Mouse (Mus musculus): ENCODE results near the gene Adamts17.

The Adamts17 gene

DNA sequence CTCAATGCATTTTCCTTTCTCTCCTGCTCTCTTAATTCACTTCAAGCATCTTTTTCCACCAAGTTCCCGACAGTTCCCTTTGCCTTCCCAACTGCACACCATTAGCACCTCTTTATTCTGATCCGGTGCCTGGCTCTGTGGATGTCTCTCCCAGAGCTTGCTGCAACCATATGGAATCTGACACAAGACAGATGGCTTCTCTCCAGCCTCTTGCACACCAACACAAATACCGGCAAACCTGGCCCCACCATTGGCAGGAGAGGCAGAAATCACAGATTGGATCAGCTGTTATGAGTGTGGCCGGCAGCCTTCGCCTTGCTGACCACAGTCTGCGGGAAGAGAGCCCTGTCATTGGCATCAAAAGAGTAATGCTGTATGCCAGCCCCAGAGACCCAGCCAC lies 248.2 kb downstream of the Adamts17 start:
- no peak for DNase-seq (ENCODE audit: low spot score)

DNA sequence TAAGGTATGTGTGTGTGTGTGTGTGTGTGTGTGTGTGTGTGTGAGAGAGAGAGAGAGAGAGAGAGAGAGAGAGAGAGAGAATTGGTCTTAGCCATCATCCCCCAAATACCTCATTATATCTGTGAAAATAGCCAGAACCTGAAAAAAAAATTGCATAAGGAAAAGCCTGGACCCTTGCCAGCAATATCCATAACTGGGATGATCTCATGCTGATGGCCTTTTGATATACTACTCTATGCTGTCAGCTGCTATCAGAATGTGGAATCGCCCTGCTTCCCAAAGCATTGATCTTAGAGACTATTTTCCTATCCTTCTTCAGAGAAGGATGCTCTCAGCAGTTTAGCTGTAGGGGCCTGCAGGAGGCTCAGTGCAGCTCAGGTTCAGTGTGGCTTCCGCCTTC lies 257.6 kb downstream of the Adamts17 start:
- DNase-seq (ENCODE audit: low spot score), result no peak

DNA sequence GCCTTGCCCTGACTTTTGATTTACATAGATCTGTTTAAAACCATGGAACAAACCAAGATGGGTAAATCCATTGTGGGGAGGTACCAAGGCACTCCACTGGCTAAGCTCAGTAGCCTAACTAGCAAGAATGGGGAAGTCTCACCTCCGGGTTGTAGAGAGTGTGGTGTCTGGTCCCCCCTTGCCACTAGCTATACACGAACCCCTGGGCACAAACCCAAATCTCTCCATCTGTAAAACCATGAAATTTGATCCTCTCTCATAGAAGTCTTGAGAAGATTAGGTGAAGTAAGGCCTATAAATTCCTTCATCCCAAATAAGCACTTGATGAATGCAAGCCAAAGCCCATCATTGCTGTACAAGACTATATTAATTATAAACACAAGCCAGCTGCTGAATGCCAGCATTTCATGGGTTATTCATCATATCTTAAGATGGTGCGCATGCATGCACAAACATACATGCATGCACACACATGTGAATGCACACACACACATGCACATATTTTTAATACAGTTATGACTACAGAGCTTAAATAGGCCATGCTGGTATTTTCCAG lies 262.0 kb downstream of the Adamts17 start:
- no peak for DNase-seq (ENCODE audit: low spot score)

DNA sequence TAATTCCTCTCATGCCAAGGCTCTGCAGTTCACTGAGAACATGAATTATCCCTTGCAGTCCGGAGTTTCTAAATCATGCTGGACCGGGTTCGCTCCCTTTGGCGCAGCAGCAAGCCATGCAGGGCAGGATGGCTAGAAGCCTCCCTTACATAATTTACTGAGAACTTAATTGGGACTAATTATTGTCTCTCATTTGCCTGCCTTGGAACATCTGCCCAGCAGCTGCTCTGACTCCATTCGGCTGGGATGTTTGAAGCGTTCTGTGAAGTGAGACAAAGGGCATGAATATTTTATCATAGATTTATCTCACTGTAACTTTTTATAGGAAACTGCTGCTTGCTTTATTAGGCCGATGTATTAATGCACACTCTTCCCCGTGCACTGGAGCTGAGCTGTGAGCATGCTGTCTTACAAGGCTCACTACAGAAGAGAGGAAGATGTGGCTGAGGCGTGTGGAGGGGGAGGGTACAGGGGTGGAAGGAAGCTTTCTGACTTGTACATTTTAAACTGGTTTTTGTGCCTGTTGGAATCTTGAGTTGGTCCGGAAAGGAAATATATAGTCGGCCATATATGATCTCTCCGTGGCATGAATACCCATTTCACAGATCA lies 271.1 kb downstream of the Adamts17 start:
- DNase-seq (ENCODE audit: low spot score), result no peak

DNA sequence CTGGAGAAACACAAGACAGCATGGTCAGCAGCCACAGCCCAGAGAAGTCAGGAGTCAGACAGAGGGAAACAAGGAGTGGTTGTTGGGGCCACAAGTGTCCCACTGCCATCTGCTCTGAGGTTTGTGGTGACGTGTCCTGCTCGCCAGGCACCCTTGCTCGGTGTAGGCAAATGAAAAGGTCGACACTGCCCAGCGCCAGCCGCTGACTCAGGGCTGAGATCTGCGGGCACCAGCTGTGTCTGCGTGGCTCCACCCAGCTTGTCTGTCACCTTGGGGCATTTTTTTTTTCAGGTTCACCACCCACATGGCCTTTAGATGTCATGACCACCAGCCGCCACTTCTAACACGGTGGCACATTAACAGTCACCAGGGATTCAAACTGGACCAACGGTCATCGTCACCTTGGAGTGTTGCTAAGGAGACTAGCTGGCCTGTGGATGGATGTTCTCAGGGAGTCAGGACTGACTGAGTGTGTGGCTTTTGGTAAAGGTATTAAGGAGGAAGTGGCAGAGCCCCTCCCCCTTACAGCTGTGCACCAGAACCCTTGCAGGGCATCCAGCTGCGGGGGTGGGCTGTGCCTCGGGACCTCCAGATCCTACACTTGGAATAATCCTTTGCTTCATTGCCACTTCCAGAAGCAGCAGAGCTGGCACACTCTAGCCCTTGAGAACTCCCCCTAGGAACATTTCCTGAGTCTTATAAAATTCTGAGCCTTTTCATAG lies 273.1 kb downstream of the Adamts17 start:
- no peak for DNase-seq (ENCODE audit: low spot score)

DNA sequence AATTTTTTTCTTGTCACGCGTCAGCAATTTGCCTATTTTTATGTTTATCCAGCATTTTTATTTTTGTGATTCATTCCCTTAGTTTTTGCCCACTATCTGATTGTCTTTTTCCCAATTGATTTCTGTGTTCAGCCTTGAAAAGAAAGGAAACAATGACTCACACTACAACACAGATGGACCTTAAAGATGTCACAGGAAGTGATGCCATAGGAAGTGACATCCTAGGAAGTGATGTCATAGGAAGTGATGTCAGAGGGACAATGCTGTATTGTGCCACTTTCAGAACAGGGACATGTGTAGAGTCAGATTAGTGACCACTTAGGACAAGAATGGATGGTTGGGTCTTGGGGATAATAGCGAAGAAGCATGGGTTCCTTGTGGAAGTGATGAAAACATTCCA lies 274.5 kb downstream of the Adamts17 start:
- DNase-seq (ENCODE audit: low spot score), result no peak

DNA sequence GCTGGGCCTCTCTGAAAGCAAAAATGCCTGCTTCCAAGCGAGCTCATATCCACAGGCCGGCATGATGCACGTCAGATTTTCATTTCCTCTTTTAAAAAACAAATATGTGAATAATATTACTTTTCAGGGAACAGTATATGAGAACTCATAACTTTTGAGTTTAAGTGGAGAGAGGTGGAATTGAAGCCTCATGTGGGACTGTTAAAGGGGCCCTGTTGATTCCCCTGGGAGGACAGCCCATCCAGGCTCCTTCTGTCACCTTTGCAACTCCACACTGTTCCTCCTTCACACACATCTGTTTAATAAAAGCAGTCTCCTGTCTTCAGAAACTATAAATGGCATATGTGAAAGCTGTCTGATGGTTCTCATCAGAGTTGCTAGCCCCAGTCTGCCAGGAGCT lies 275.5 kb downstream of the Adamts17 start:
- DNase-seq (ENCODE audit: low spot score), result no peak

DNA sequence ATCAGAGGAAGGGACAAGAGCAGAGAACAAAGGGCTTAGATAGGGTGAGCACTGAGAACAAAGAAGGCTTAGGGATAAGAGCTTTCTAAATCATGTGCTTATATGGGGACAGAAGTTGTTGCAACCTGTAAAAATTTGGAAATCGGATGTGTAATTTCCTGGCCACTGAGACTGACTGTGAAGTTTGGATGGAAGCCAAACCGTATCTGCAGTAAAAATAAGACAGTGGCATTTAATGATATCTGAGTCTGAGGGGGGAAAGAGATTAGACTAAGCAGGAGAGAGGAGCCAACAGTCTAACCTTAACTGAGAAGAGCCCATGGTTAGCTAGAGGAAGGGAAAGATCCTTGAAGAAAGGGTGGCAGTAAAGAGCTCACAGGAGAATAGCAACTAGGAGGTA lies 295.6 kb downstream of the Adamts17 start:
- DNase-seq (ENCODE audit: low spot score), result no peak

DNA sequence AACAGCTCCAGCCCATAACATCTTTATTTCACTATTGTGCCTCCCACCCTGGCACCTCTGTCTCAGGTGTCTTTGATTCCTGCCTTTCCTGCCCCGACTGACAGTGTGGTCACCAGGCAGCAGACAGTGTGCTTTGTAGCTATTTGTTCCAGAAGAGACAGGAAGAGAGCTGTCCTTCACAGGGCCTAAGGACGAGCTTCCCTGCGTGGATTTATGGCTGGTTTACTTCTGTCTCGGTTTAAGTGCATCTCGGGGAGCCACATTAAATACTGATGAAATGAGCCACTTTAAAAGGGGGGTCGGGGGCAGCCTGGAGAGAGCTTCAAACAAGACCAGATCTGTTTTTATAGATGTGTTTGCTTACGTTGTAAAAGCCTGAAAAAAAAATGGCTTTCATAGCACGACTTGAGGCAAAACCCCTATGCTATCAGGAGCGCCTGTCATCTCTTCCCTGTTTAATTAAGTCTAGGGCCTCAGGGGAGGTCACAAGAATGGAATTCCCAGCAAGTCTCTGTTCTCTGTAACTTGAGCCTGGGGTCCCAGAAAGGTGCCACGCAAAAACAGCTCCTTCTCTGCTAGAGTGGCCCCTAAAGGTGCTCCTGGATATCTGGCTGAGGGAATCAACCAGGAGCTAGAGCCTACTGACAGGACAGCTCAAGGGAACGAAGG lies 302.9 kb downstream of the Adamts17 start:
- no peak for DNase-seq (ENCODE audit: low spot score)

DNA sequence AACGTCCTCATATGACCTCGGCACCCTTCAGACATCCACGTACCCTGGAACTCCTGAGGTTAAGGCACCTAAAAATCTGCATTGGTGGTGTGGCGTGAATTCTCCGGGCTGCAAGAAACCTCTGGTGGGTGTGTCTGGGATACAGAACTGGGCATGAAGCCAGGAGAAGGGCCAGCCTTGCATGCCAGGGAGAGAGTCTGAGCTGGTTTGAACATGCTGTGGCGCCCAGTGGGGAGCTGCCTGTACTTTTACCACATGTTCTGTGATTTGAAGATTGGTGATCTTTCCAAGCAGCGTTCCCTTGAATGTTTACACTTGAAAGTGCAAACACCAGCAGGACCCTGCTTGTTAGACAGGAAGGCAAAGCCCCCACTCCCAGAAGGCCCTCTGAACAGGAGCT lies 306.2 kb downstream of the Adamts17 start:
- DNase-seq (ENCODE audit: low spot score), result no peak

DNA sequence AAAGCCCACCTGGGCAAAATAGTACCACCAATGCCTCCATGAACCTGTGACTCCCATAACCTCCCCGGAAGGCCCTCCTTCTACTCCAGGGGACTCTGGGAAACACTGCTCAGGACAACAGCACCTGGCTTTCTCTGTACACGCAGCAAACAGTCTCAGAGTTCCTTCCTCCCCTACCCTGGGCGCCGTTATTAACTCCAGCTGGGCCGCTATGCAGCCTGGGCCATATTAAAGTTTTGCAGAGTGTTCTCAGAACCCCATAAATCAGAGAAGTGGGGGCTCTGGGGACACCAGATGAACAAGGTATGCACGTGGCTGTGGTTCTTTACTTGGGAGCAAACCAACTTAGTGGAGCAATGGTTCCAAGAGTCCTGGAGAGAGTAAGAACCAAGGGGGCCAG lies 306.6 kb downstream of the Adamts17 start:
- DNase-seq (ENCODE audit: low spot score), result no peak

DNA sequence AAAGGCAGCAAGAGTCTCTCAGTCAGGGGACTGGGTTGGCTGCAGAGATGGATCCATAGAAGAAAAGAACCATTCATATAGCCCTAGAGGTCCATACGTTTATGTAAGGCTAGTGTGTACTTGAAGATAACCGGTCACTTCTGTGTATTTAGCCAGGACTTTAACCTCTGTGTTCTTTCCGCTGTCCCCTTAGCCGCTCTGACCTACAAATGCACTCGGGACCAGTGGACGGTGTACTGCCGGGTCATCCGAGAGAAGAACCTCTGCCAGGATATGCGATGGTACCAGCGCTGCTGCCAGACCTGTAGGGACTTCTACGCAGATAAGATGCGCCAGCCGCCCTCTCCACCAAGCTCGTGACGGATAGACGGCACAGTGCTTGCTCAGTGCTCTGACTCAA lies 310.2 kb downstream of the Adamts17 start:
- DNase-seq (ENCODE audit: low spot score), result no peak

DNA sequence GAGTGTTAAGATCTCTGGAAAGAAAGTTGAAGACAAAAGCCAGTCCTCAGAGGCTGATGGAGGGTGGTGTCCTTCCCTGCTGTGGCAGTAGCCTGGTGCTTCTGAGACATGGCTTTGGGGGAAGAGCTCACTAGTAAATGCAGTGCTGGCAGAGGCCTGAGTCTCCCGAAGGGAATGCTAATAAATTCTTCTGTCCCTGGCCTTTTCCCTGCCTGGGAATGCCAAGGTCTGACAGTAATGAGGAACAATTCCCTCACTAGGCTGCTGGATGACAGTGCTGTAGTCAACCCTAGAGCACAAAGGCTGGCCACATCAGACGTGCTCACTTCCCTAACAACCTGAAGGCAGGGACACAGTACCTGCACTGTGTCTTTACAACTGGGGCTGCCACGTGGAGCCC lies 313.1 kb downstream of the Adamts17 start:
- DNase-seq (ENCODE audit: low spot score), result no peak

DNA sequence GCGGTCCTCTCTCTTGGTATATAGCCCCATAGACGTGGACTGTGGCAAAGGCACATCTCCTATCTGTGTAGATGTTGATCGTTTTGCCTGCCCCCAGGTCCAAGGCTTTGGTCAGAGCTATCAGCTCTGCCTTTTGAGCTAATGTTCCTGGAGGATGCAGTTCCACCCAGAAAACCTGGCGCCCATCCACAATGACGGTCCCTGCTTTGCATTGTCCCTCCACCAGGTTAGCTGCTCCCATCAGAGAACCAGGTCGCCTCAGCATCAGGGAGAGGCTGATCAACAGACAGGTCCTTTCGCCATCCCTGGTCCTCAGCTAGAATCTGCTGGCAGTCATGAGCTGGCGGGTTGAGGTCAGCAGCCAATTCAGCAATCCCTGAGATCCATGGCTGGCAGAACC lies 322.6 kb downstream of the Adamts17 start:
- no peak for DNase-seq (ENCODE audit: low spot score)

DNA sequence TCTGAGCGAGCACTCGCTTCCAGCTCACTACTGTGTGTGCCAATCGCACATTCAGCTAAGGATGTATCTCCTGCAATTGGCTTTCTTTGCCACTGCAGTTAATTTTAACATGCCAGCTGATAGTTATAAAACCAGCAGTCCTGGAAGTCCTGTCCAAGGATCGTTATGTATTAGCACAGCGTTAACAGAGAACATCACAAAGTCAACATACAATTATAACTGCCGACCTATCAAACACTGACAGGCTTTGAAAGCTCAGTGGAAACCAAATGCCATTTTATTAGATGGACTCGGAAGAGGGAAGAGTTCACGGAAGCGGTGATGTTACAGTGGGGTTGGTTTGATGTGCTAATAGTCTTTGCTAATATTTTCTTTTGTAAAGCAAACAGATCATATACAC lies 328.8 kb downstream of the Adamts17 start:
- DNase-seq (ENCODE audit: low spot score), result no peak

DNA sequence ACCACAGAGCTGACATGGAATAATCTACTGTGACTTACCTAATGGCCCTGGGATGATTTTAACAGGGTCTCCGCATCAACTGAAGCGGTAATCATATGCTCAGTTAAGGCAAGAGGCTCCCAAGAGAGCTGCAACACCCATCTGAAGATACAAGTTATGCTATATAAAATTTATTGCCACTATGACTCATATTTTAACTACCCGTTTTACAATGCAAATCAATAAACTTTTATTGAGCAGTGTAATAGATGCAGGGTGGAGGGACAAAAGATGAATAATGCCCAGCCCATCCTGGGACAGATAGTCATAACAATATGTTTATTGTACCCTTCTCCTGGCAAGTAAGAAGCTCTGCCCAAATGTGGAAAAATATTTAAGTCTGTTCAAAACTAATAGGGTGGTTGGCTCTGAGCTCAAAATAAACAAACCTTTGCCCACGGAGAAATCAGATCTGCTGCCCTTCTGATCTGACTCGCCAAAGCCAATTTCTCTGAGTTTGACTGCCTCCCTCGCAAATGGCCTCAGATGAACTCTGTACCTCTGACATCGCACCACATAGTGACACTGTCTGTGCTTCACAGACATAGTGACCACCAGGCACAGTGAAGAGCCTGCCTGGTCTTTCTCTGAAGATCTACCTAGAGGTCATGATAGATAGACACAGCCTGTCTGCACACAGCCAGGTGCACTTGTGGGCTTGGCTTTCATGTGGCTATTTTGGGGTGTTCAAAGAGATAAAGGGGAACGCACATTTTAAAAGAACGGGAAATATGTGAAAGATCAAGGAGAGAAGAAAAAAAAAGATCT lies 329.4 kb downstream of the Adamts17 start:
- DNase-seq (ENCODE audit: low spot score), result no peak

DNA sequence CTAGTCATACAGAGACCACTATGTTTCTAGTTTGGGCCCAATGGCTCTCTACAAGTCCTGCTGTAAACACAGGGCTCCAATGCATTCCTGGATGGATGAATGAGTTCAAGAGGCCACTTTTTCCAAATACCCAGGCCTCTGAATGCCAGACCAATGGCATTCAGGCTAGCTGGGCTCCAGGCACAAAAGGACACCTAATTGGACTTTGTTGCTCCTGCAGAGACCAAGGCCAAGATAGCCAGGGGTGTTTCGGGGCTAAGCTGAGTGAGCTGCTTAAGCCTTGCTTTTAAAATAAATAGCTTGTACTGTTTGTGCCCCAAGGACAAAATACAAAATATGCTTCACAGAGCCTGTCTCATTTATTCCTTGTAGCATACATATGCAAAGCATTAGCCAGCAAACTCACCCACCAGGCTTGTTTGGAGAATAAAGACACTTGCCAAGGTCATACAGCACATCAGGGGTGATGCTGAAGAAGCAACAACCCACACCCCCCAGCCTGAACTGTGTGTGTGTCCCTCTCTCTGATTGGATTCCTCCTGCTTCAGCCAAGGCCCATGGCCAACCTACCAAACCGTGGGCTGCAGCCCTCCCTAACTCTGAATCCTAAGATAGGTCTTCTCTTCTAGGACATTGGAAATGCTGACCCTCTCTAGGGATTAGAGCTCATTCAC lies 334.1 kb downstream of the Adamts17 start:
- DNase-seq (ENCODE audit: low spot score), result no peak

DNA sequence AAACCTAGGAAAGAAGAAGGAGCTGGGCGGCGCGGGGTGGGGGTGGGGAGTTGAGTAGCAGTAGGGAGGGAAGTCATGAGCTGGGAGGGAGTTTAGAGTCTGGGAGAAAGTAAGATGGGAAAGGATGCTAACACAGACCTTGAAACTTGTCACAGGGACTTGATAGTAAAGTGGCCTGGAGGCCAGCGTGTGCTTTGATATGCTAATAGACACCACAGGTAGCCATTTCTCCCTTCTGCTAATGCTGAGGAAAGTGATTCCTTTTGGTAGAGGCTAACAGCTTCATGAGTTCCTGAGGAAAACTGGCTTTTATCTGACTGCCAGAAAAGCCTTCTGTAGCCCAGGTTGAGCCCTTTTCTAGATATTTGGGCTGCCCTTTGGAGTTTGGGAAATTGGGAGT lies 344.3 kb downstream of the Adamts17 start:
- no peak for DNase-seq (ENCODE audit: low spot score)

DNA sequence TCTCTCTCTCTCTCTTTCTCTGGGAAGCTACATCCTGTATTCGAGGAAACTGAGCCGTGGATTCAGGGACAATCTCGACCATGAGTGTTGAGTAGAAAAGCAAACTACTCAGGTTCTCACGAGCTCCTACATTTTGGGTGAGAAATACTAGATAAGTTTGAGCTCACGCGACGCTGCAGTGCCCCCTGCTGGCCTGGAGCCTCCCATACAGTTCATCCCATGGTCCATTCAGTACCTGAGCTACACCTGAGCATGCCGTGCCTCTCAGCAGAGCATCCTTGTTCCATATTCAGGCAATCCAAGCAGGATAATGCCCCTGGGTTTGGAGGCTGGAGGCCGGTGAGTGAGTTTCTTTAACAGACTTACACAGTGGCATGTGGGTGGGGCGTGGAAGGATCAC lies 359.9 kb downstream of the Adamts17 start:
- DNase-seq (ENCODE audit: low spot score), result peak; percentile 31
